Comparison of ENCODE assay signal across 10 mouse cellular contexts in the genomic region with DNA sequence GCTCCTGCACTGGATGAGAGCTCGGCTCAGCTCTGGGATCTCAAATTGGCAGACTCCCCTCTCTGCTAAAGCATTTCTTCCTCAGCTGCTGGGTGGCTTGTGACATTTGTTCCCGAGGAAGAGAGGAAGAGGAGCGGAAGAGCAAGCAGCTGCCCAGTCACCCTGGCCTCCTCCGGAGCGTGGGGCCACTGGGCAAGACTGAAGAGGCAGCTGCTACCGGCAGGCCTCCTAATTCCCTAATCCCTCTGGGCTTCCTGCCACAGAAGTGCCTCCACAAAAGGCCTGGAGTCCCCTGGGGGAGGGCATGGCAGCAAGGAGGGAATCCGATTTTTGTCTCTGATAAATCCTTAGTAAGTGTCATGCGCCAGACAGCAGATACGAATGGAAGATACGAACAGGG.
DNase-seq lines count a peak whose midpoint lies in the region; ATAC-seq and TF ChIP-seq lines count a peak whose summit lies in the region.
"Had no signal": no experiment of that assay in that cellular context is flagged by ENCODE, and none has a peak within 500 bp of the region (broad histone marks: within the 10 kb centered on the region; RNA-seq: fewer than 3 reads in every experiment).

No protein-coding gene starts in this region.

- no peak overlapping the region for H3K4me3 ChIP-seq in kidney, embryonic 15.5 days (replicated peaks)
- H3K4me3 ChIP-seq in kidney, adult 2 months (ENCODE audit: insufficient read depth, low read depth, low read length): no peak overlapping the region
- H3K4me3 ChIP-seq in intestine, embryonic 15.5 days (replicated peaks): no peak overlapping the region

- no peak overlapping the region for H3K9ac ChIP-seq in kidney, embryonic 15.5 days
- no peak overlapping the region for H3K9ac ChIP-seq in intestine, embryonic 15.5 days
- H3K9ac ChIP-seq: liver, embryonic 14.5 days had no signal

- TF ChIP-seq CTCF in kidney, adult 2 months (conservative IDR thresholded peaks at IDR 0.05; ENCODE audit: insufficient read depth, insufficient read length, low read depth, low read length): no peak

- no peaks in the 10 kb centered on the region for H3K27me3 ChIP-seq in kidney, embryonic 15.5 days
- H3K27me3 ChIP-seq in kidney, adult 2 months (replicated peaks; ENCODE audit: control insufficient read depth, insufficient read depth, low read length): no peaks in the 10 kb centered on the region
- no peaks in the 10 kb centered on the region for H3K27me3 ChIP-seq in intestine, embryonic 15.5 days (replicated peaks)

- WGBS in kidney, embryonic 15.5 days: 57% methylated on average over 10 of the region's 10 CpGs
- WGBS in kidney, adult 2 months: 61% methylated on average over 10 of the region's 10 CpGs
- WGBS in intestine, embryonic 15.5 days: 58% methylated on average over 10 of the region's 10 CpGs

- no peak for TF ChIP-seq POLR2A in kidney, adult 2 months (IDR thresholded peaks at IDR 0.05; ENCODE audit: low read depth, low read length)

- H3K36me3 ChIP-seq in kidney, embryonic 15.5 days: no peaks in the 10 kb centered on the region
- H3K36me3 ChIP-seq in kidney, adult 2 months (ENCODE audit: control insufficient read depth, insufficient read depth, low read length): no peaks in the 10 kb centered on the region
- no peaks in the 10 kb centered on the region for H3K36me3 ChIP-seq in intestine, embryonic 15.5 days

- peaks cover 10% of the 10 kb centered on the region; the same call in 1 of the 2 replicates for H3K4me1 ChIP-seq in kidney, embryonic 15.5 days
- no peaks in the 10 kb centered on the region for H3K4me1 ChIP-seq in kidney, adult 2 months (ENCODE audit: control insufficient read depth, insufficient read depth, low read length)
- H3K4me1 ChIP-seq in intestine, embryonic 15.5 days (replicated peaks): 0 out of 2 replicates have a peak, but pooled peaks cover 5% of the 10 kb centered on the region

- H3K9me3 ChIP-seq in kidney, embryonic 15.5 days (replicated peaks): 0 out of 2 replicates have a peak, but pooled peaks cover 3% of the 10 kb centered on the region
- H3K9me3 ChIP-seq in intestine, embryonic 15.5 days: no peaks in the 10 kb centered on the region

- H3K4me2 ChIP-seq in kidney, embryonic 15.5 days: peak overlapping the region; percentile 25
- H3K4me2 ChIP-seq in intestine, embryonic 15.5 days (replicated peaks): 0 out of 2 replicates have a peak overlapping the region, but pooled peaks have one; percentile 14

- no peak for DNase-seq in kidney, adult 2 months
- peak; percentile 39 for DNase-seq in fat pad, adult 2 months (ENCODE audit: extremely low read depth, low read depth, low spot score)
- peak; percentile 88 for DNase-seq in retina, postnatal 1 day
- DNase-seq in adrenal gland, postnatal 10 days: no peak
- no peak for DNase-seq in right cerebral cortex, postnatal 4 days
- DNase-seq: kidney, adult 11 months had no signal

- no peak for ATAC-seq in kidney, embryonic 15.5 days (replicated peaks; ENCODE audit: low FRiP score)
- peak; percentile 24; the same call in 1 of the 2 replicates for ATAC-seq in intestine, embryonic 15.5 days
- no peak for ATAC-seq in CD4-positive, CD25-positive, alpha-beta regulatory T cell, adult 4 months

- no peak overlapping the region for H3K27ac ChIP-seq in kidney, embryonic 15.5 days
- no peak overlapping the region for H3K27ac ChIP-seq in kidney, adult 2 months (ENCODE audit: insufficient read depth, low read depth, low read length)
- H3K27ac ChIP-seq in intestine, embryonic 15.5 days: peak overlapping the region; percentile 54; the same call in 1 of the 2 replicates
- H3K27ac ChIP-seq: liver, embryonic 14.5 days had no signal

Comparison
In these comparisons a context has a peak if more than half of its experiments do, and no peak if none do; other contexts are left out.
1. DNase-seq: peak in fat pad, adult 2 months (single experiment) and retina, postnatal 1 day (single experiment); none in kidney, adult 2 months (single experiment), adrenal gland, postnatal 10 days (single experiment) and right cerebral cortex, postnatal 4 days (single experiment).